Mouse (Mus musculus): Measurements from ENCODE around the gene Msi2. TPM values are rescaled to one million over a fixed set of nuclear protein-coding genes. Genes with fewer than 3 reads are reported as not detected.

Msi2 gene
- total and polyA plus RNA-seq, 2 experiments from 2014 or later, result 22.1 to 94.6 TPM

DNA sequence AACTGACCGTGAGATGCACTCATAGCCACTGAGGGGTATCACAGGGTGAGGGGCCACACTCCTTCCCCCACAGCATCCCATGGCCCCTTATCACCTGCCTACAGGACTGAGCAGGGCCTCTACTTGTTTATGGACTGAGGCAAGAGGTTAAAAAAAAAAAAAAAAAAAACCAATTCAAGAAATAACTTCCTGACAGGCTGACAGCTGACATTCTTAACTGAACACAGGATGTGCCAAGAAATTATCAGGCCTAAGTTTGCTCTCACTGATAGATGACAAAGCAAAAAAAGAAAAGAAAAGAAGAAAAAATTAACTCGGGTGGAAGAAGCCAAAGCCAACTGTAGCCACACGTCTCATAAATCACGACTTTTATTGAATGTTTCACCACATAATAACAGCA is 109.7 kb downstream of the Msi2 start:
- Histone ChIP-seq H3K27me3 (ENCODE audit: control insufficient read depth, insufficient read depth, low read length) (no peaks in the 10 kb centered on the region), H3K4me1 (ENCODE audit: control insufficient read depth, insufficient read depth) (peaks cover 59% of the 10 kb centered on the region)
- no peak for DNase-seq (ENCODE audit: low spot score)

GRCm38 (mm10) chr11:88607725-88608383 is 110.5 kb downstream of the Msi2 start:
- no peak for ATAC-seq (ENCODE audit: insufficient read depth, low read depth)
- no peak overlapping the region for H3K27ac ChIP-seq (ENCODE audit: low read depth)

More for the DNA sequence above, 109.7 kb downstream of the Msi2 start:
- Histone ChIP-seq H3K4me2 (ENCODE audit: low read depth, low read length) (no peak overlapping the region), H3K27ac (ENCODE audit: low read depth) (no peak overlapping the region), H3K4me3 (ENCODE audit: low read depth, low read length) (no peak overlapping the region), H3K9ac (replicated peaks; ENCODE audit: low read depth, low read length) (no peak overlapping the region), H3K36me3 (replicated peaks; ENCODE audit: control insufficient read depth, insufficient read depth, low read length) (0 out of 2 replicates have a peak, but pooled peaks cover 4% of the 10 kb centered on the region), H3K9me3 (replicated peaks; ENCODE audit: control insufficient read depth, low read length) (no peaks in the 10 kb centered on the region)
- 52% methylated on average over 4 of the region's 4 CpGs for WGBS
- no peak for TF ChIP-seq CTCF (IDR thresholded peaks at IDR 0.05; ENCODE audit: low read depth)
- no peak for TF ChIP-seq EP300 (IDR thresholded peaks at IDR 0.05; ENCODE audit: low read depth)
- ATAC-seq (ENCODE audit: insufficient read depth, low read depth), result no peak

DNA sequence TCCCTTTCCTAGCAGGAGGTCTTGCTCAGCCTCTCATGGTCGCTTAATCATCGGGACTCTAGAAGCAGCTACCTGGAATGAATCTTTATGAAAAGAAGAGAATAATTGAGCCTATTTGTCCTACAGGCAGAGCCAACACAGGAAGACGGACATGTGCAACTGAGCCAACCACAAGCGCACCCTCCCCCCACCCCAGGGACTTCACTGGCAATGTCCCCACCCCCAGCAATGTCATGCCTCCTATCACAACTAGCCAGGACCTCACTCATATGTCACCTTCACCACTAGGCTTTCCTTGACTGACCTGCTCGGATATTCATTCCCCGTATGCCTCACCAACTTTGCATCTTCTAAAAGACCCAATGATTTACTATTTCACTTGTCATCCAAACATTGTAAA is 112.5 kb downstream of the Msi2 start:
- Histone ChIP-seq H3K9ac (replicated peaks; ENCODE audit: low read depth, low read length) (no peak overlapping the region), H3K4me1 (ENCODE audit: control insufficient read depth, insufficient read depth) (peaks cover 49% of the 10 kb centered on the region), H3K36me3 (replicated peaks; ENCODE audit: control insufficient read depth, insufficient read depth, low read length) (peaks cover 9% of the 10 kb centered on the region), H3K27me3 (ENCODE audit: control insufficient read depth, insufficient read depth, low read length) (no peaks in the 10 kb centered on the region), H3K27ac (ENCODE audit: low read depth) (peak overlapping the region; percentile 36; the same call in 1 of the 2 replicates), H3K4me2 (ENCODE audit: low read depth, low read length) (no peak overlapping the region), H3K4me3 (ENCODE audit: low read depth, low read length) (no peak overlapping the region), H3K9me3 (replicated peaks; ENCODE audit: control insufficient read depth, low read length) (no peaks in the 10 kb centered on the region)
- no peak for DNase-seq (ENCODE audit: low spot score)
- WGBS, result 63% methylated on average over 6 of the region's 6 CpGs
- ATAC-seq (ENCODE audit: insufficient read depth, low read depth), result no peak
- no peak for TF ChIP-seq CTCF (IDR thresholded peaks at IDR 0.05; ENCODE audit: low read depth)
- no peak for TF ChIP-seq EP300 (IDR thresholded peaks at IDR 0.05; ENCODE audit: low read depth)

More at GRCm38 (mm10) chr11:88607725-88608383, 110.5 kb downstream of the Msi2 start:
- WGBS, result 49% methylated on average over 12 of the region's 12 CpGs
- Histone ChIP-seq H3K4me1 (ENCODE audit: control insufficient read depth, insufficient read depth) (peaks cover 52% of the 10 kb centered on the region), H3K9ac (replicated peaks; ENCODE audit: low read depth, low read length) (no peak overlapping the region), H3K4me3 (ENCODE audit: low read depth, low read length) (no peak overlapping the region), H3K9me3 (replicated peaks; ENCODE audit: control insufficient read depth, low read length) (no peaks in the 10 kb centered on the region), H3K36me3 (replicated peaks; ENCODE audit: control insufficient read depth, insufficient read depth, low read length) (peaks cover 9% of the 10 kb centered on the region; the same call in 1 of the 2 replicates), H3K4me2 (ENCODE audit: low read depth, low read length) (no peak overlapping the region), H3K27me3 (ENCODE audit: control insufficient read depth, insufficient read depth, low read length) (no peaks in the 10 kb centered on the region)
- TF ChIP-seq CTCF (IDR thresholded peaks at IDR 0.05; ENCODE audit: low read depth) (no peak), EP300 (IDR thresholded peaks at IDR 0.05; ENCODE audit: low read depth) (no peak)
- DNase-seq (ENCODE audit: low spot score), result no peak

- H3K27ac ChIP-seq (ENCODE audit: low read depth), result peak overlapping the region; percentile 36; the same call in 1 of the 2 replicates
- H3K4me3 ChIP-seq (ENCODE audit: low read depth, low read length), result no peak overlapping the region
- H3K4me2 ChIP-seq (ENCODE audit: low read depth, low read length), result no peak overlapping the region
- 19% methylated on average over 12 of the region's 12 CpGs for WGBS
- no peak for TF ChIP-seq EP300 (IDR thresholded peaks at IDR 0.05; ENCODE audit: low read depth)
- no peaks in the 10 kb centered on the region for H3K27me3 ChIP-seq (ENCODE audit: control insufficient read depth, insufficient read depth, low read length)
- H3K9me3 ChIP-seq (replicated peaks; ENCODE audit: control insufficient read depth, low read length), result no peaks in the 10 kb centered on the region
- H3K36me3 ChIP-seq (replicated peaks; ENCODE audit: control insufficient read depth, insufficient read depth, low read length), result peaks cover 9% of the 10 kb centered on the region
- H3K9ac ChIP-seq (replicated peaks; ENCODE audit: low read depth, low read length), result no peak overlapping the region
- DNase-seq (ENCODE audit: low spot score) (peak; percentile 81), ATAC-seq (ENCODE audit: insufficient read depth, low read depth) (peak; percentile 59)
- peaks cover 54% of the 10 kb centered on the region for H3K4me1 ChIP-seq (ENCODE audit: control insufficient read depth, insufficient read depth)
Observed at GRCm38 (mm10) chr11:88605098-88605525, 113.2 kb downstream of the Msi2 start.

GRCm38 (mm10) chr11:88604635-88605034 is 113.7 kb downstream of the Msi2 start:
- TF ChIP-seq EP300 (IDR thresholded peaks at IDR 0.05; ENCODE audit: low read depth) (no peak), CTCF (IDR thresholded peaks at IDR 0.05; ENCODE audit: low read depth) (no peak)
- Histone ChIP-seq H3K4me1 (ENCODE audit: control insufficient read depth, insufficient read depth) (peaks cover 58% of the 10 kb centered on the region), H3K27ac (ENCODE audit: low read depth) (no peak overlapping the region), H3K36me3 (replicated peaks; ENCODE audit: control insufficient read depth, insufficient read depth, low read length) (peaks cover 9% of the 10 kb centered on the region), H3K9ac (replicated peaks; ENCODE audit: low read depth, low read length) (no peak overlapping the region), H3K9me3 (replicated peaks; ENCODE audit: control insufficient read depth, low read length) (no peaks in the 10 kb centered on the region), H3K27me3 (ENCODE audit: control insufficient read depth, insufficient read depth, low read length) (no peaks in the 10 kb centered on the region), H3K4me3 (ENCODE audit: low read depth, low read length) (no peak overlapping the region), H3K4me2 (ENCODE audit: low read depth, low read length) (no peak overlapping the region)
- DNase-seq (ENCODE audit: low spot score), result no peak
- WGBS, result 66% methylated on average over 2 of the region's 2 CpGs
- ATAC-seq (ENCODE audit: insufficient read depth, low read depth), result 0 out of 2 replicates have a peak, but pooled peaks have one; percentile 15
